Mouse (Mus musculus) spleen, postnatal 4 days (tissue): ENCODE results near the gene Srrm1.

ENCODE experiments used
- DNase-seq, 2 experiments: peaks; one replicate each; pipeline ENCODE4 v3.0.0; 2022; ENCODE audit warnings: low spot score in 2 of 2

The Srrm1 gene

DNA sequence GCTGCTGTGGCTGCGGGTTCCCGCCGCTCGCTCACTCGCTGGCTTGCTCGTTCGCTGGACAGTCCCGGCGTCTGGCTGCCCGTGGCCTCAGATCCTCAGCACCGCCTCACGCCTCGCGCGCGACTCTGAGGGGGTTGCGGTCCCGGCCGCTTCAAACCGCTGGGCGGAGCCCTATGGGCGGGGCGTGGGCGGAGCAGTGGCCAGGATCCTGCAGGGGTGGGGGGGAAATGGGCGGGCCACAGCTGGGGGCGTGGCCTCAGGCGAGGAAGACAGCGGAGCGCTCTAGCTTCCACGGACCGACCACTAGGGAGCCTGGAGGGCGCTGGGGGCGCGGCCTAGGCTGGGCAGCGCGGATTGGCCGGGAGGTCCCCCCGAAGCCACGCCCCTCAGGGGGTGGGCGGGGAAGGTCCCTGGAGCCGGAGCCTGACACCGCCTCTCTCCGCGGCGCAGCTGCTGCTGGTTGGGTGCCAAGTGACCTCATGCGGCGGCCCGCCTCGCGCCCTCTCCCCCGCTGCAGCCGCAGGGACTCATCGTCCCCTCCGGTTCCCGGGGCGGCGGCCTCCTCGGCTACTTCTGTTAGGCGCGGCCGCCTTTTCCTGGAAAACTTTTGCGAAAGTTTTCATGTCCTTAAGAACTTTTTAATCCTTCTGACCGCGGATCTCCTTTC is 80.3 kb downstream of the Srrm1 start, which contains the start of gene Clic4:
Gene Clic4, minus strand, starts transcription at position 175 of the 667 bp plus-strand sequence.
- peak; percentile 100 for DNase-seq

DNA sequence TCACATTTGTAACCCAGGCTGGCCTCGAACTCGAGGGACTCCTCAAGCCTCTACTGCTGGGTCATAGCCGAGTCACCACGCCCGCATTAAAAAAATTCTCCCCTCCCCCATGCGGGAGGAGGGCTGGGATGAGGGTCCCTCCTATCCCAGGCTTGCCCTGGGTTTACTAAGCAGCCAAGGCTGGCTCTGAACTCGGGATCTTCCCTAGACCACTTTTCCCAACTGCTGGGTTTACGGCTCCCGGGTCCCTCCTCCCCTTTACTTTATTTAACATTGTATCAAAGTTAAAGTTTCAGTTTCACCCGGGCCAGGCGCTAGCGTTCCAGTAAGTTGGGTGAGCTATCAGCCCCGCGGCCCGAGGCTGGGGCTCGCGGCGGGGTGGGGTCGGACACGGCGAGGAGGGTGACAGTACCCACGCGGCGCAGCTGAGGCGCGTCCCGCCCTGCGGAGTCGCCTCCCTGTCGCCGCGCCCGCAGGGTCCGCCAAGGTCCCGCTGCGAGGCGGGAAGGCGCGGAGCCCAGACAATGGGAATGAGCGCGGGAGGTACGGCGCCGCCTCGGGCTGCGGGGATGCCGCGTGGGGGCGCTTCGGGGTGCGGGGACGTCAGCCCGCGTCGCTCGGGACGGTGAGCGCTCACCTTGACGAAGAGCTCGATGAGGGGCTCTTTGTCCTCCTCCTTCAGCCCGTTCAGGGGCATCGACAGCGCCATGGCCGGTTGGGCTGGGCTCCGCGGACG is 81.1 kb downstream of the Srrm1 start:
- peak; percentile 66 to 86 for DNase-seq

DNA sequence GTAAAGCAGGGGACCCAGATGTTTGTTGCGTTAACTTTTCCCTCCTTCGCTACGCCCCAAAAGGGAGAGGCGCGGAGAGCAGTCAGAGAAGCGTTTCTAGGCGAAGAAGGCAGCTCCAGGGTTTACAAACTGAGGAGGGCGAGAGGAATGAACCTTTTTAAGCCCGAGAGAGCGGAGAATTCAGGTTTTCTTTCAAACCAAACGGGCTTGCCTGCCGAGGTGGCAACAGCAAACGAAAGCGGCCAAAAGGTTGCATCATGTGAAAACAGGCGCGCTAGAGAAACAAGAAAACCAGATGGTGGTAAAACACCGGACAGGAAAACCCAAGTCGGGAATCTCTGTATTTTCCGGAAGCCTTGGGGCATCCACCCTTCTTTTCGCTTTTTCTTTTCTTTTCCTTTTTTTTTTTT is 81.7 kb downstream of the Srrm1 start:
- peak; percentile 28 to 69 for DNase-seq
